28 mouse cellular contexts compared by ENCODE assay signal in the genomic region with DNA sequence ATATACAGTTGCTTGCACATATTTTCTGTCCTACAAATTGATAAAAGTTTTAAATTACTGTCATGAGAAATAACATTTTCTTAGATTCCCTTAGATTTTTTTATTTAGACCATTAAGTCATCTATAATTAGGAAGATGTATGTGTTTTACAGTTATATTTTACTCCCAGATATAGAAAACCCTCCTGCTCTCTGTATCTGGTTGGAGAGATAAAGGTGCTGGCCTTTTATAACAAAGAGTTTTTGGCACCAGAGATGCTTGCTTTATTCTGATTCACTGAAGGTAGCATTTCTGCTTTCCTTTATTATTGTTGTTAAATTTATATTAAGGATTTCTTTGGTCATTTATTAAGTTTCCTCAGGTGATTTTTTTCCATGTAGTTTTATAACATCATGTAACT.
"Had no signal": no experiment of that assay in that cellular context is flagged by ENCODE, and none has a peak within 500 bp of the region (broad histone marks: within the 10 kb centered on the region; RNA-seq: fewer than 3 reads in every experiment).

No protein-coding gene starts in this region.

- H3K27ac ChIP-seq: limb, embryonic 10.5 days; limb, embryonic 12.5 days; limb, embryonic 13.5 days; limb, embryonic 15.5 days; liver, embryonic 12.5 days; liver, embryonic 13.5 days; liver, embryonic 14.5 days; liver, embryonic 15.5 days; lung, embryonic 15.5 days; macrophage; midbrain, embryonic 10.5 days; midbrain, embryonic 12.5 days; midbrain, embryonic 13.5 days; midbrain, embryonic 15.5 days; neural tube, embryonic 12.5 days had no signal

- DNase-seq: left cerebral cortex, postnatal 4 days; liver; liver, embryonic 13.5 days; liver, postnatal 0 days; lung, adult 18-20 months; lung, adult 2 months; lung, embryonic 14.5 days; lung, postnatal 10 days; lung, postnatal 14 days; lung, postnatal 36 days; lung, postnatal 4 days; midbrain, embryonic 14.5 days had no signal

- H3K4me1 ChIP-seq: limb, embryonic 10.5 days; limb, embryonic 12.5 days; limb, embryonic 13.5 days; limb, embryonic 15.5 days; liver, embryonic 12.5 days; liver, embryonic 13.5 days; liver, embryonic 15.5 days; lung, embryonic 15.5 days; megakaryocyte, embryonic 14.5 days; midbrain, embryonic 10.5 days; midbrain, embryonic 12.5 days; midbrain, embryonic 13.5 days; midbrain, embryonic 15.5 days; neural tube, embryonic 12.5 days had no signal

- H3K9ac ChIP-seq: limb, embryonic 12.5 days; limb, embryonic 13.5 days; limb, embryonic 15.5 days; liver, embryonic 12.5 days; liver, embryonic 13.5 days; liver, embryonic 14.5 days; liver, embryonic 15.5 days; liver, postnatal 0 days; lung, embryonic 14.5 days; lung, embryonic 15.5 days; midbrain, embryonic 12.5 days; midbrain, embryonic 13.5 days; midbrain, embryonic 15.5 days; neural tube, embryonic 12.5 days had no signal

- H3K27me3 ChIP-seq: limb, embryonic 12.5 days; limb, embryonic 13.5 days; limb, embryonic 15.5 days; liver, embryonic 12.5 days; liver, embryonic 13.5 days; liver, embryonic 15.5 days; lung, embryonic 15.5 days; megakaryocyte, embryonic 14.5 days; midbrain, embryonic 12.5 days; midbrain, embryonic 13.5 days; midbrain, embryonic 15.5 days; neural tube, embryonic 12.5 days had no signal

- H3K36me3 ChIP-seq: limb, embryonic 10.5 days; limb, embryonic 12.5 days; limb, embryonic 13.5 days; limb, embryonic 15.5 days; liver, embryonic 12.5 days; liver, embryonic 13.5 days; liver, embryonic 15.5 days; lung, embryonic 15.5 days; midbrain, embryonic 10.5 days; midbrain, embryonic 12.5 days; midbrain, embryonic 13.5 days; midbrain, embryonic 15.5 days; neural tube, embryonic 12.5 days had no signal

- H3K9me3 ChIP-seq: limb, embryonic 10.5 days; limb, embryonic 12.5 days; limb, embryonic 13.5 days; limb, embryonic 15.5 days; liver, embryonic 12.5 days; liver, embryonic 13.5 days; liver, embryonic 15.5 days; lung, embryonic 15.5 days; megakaryocyte, embryonic 14.5 days; midbrain, embryonic 10.5 days; midbrain, embryonic 12.5 days; midbrain, embryonic 13.5 days; midbrain, embryonic 15.5 days; neural tube, embryonic 12.5 days had no signal

- H3K4me3 ChIP-seq: limb, embryonic 10.5 days; limb, embryonic 12.5 days; limb, embryonic 13.5 days; limb, embryonic 15.5 days; liver, embryonic 12.5 days; liver, embryonic 13.5 days; liver, embryonic 15.5 days; lung, embryonic 15.5 days; megakaryocyte, embryonic 14.5 days; midbrain, embryonic 10.5 days; midbrain, embryonic 12.5 days; midbrain, embryonic 13.5 days; midbrain, embryonic 15.5 days; myocyte; neural tube, embryonic 12.5 days had no signal
